Mouse (Mus musculus) 3T3-L1 (cell line): ENCODE results near the gene Ccdc57.
A peak's percentile ranks its signal among the peaks of the same experiment; 100 is the strongest.
"Not testable (repeated sequence)": the region's sequence is repeated elsewhere in the genome, so short reads cannot be mapped to it uniquely, and the experiment has no call there.

Experiments used
- DNase-seq: peaks from one replicate; pipeline ENCODE4 v3.0.0-alpha.2; 2015; ENCODE audit warnings: low read depth, low spot score

Ccdc57 gene

GRCm38 (mm10) chr11:120788460-120788859, 144.2 kb downstream of the Ccdc57 start:
- DNase-seq = not testable (repeated sequence)

GRCm38 (mm10) chr11:120785145-120785544, 147.5 kb downstream of the Ccdc57 start:
- DNase-seq = no peak

GRCm38 (mm10) chr11:120784064-120784791, 148.4 kb downstream of the Ccdc57 start, which contains the start of the genes Rfng and Gps1:
Gene Rfng, minus strand, starts transcription at chr11:120784207.
Gene Gps1, plus strand, starts transcription at chr11:120784272.
- DNase-seq = peak; percentile 66

GRCm38 (mm10) chr11:120783426-120784063, 149.1 kb downstream of the Ccdc57 start:
- DNase-seq = no peak

- DNase-seq = not testable (repeated sequence)
Observed at GRCm38 (mm10) chr11:120781361-120781760, 151.3 kb downstream of the Ccdc57 start.

- DNase-seq = no peak
Observed at GRCm38 (mm10) chr11:120779876-120780275, 152.8 kb downstream of the Ccdc57 start.

- DNase-seq = no peak
Observed at GRCm38 (mm10) chr11:120777123-120777522, 155.5 kb downstream of the Ccdc57 start.
